8 mouse cellular contexts compared by ENCODE assay signal in genomic region chr7:135713326-135713725, GRCm38 (mm10). TPM values are rescaled to one million over a fixed set of nuclear protein-coding genes. Genes with fewer than 3 reads are reported as not detected.
A peak's percentile ranks its signal among the peaks of the same experiment; 100 is the strongest.
DNase-seq lines count a peak whose midpoint lies in the region; ATAC-seq lines count a peak whose summit lies in the region.

No protein-coding gene starts in this region.

- no peaks in the 10 kb centered on the region for H3K27me3 ChIP-seq in heart, embryonic 10.5 days (ENCODE audit: insufficient read depth, poor library complexity, severe bottlenecking)
- no peaks in the 10 kb centered on the region for H3K27me3 ChIP-seq in neural tube, embryonic 12.5 days (replicated peaks)
- 0 out of 2 replicates have a peak, but pooled peaks cover 6% of the 10 kb centered on the region for H3K27me3 ChIP-seq in neural tube, embryonic 15.5 days (replicated peaks)
- no peaks in the 10 kb centered on the region for H3K27me3 ChIP-seq in limb, embryonic 11.5 days (ENCODE audit: control insufficient read depth, insufficient read depth, low read length)
- no peaks in the 10 kb centered on the region for H3K27me3 ChIP-seq in stomach, embryonic 16.5 days (ENCODE audit: control insufficient read depth, insufficient read depth, low read length)

- H3K4me1 ChIP-seq in heart, embryonic 10.5 days: peaks cover 20% of the 10 kb centered on the region
- peaks cover 22% of the 10 kb centered on the region for H3K4me1 ChIP-seq in neural tube, embryonic 12.5 days
- peaks cover 13% of the 10 kb centered on the region for H3K4me1 ChIP-seq in neural tube, embryonic 15.5 days
- H3K4me1 ChIP-seq in limb, embryonic 11.5 days (ENCODE audit: control insufficient read depth, insufficient read depth, low read length): 0 out of 2 replicates have a peak, but pooled peaks cover 5% of the 10 kb centered on the region
- peaks cover 11% of the 10 kb centered on the region; the same call in 1 of the 2 replicates for H3K4me1 ChIP-seq in stomach, embryonic 16.5 days (ENCODE audit: control insufficient read depth, insufficient read depth, low read length)

- no peak for ATAC-seq in neural tube, embryonic 12.5 days (ENCODE audit: low FRiP score, low read depth)
- no peak for ATAC-seq in neural tube, embryonic 15.5 days (ENCODE audit: low FRiP score)
- ATAC-seq in limb, embryonic 11.5 days (ENCODE audit: insufficient number of reproducible peaks, low FRiP score, low TSS enrichment, low read depth): no peak
- no peak for ATAC-seq in stomach, embryonic 16.5 days (ENCODE audit: insufficient read depth, low FRiP score)

- H3K27ac ChIP-seq in heart, embryonic 10.5 days: no peak overlapping the region
- no peak overlapping the region for H3K27ac ChIP-seq in neural tube, embryonic 12.5 days
- H3K27ac ChIP-seq in neural tube, embryonic 15.5 days (replicated peaks): no peak overlapping the region
- no peak overlapping the region for H3K27ac ChIP-seq in limb, embryonic 11.5 days (replicated peaks; ENCODE audit: low read depth, low read length)
- no peak overlapping the region for H3K27ac ChIP-seq in stomach, embryonic 16.5 days (ENCODE audit: low read length)

- no peaks in the 10 kb centered on the region for H3K9me3 ChIP-seq in heart, embryonic 10.5 days
- H3K9me3 ChIP-seq in neural tube, embryonic 12.5 days: no peaks in the 10 kb centered on the region
- H3K9me3 ChIP-seq in neural tube, embryonic 15.5 days (replicated peaks): no peaks in the 10 kb centered on the region
- H3K9me3 ChIP-seq in limb, embryonic 11.5 days (ENCODE audit: control insufficient read depth, low read length): no peaks in the 10 kb centered on the region
- no peaks in the 10 kb centered on the region for H3K9me3 ChIP-seq in stomach, embryonic 16.5 days (replicated peaks; ENCODE audit: control insufficient read depth, low read length)

- no peak for DNase-seq in heart, embryonic 10.5 days (ENCODE audit: low spot score)
- DNase-seq in heart, adult 9 months (ENCODE audit: low spot score in 2 of 2): no peak
- DNase-seq in limb, embryonic 11.5 days (ENCODE audit: low spot score): no peak
- DNase-seq in thymus, postnatal 14 days: no peak
- no peak for DNase-seq in right cerebral cortex, postnatal 14 days

- H3K4me2 ChIP-seq in neural tube, embryonic 12.5 days (replicated peaks): peak overlapping the region; percentile 91
- no peak overlapping the region for H3K4me2 ChIP-seq in neural tube, embryonic 15.5 days
- H3K4me2 ChIP-seq in limb, embryonic 11.5 days (ENCODE audit: low read depth, severe bottlenecking): peak overlapping the region; percentile 27; the same call in 1 of the 2 replicates
- H3K4me2 ChIP-seq in stomach, embryonic 16.5 days (ENCODE audit: low read depth, low read length): peak overlapping the region; percentile 72

- 82% methylated on average over 8 of the region's 8 CpGs for WGBS in heart, embryonic 10.5 days
- WGBS in neural tube, embryonic 12.5 days: 71% methylated on average over 8 of the region's 8 CpGs
- WGBS in neural tube, embryonic 15.5 days: 75% methylated on average over 8 of the region's 8 CpGs
- 86% methylated on average over 8 of the region's 8 CpGs for WGBS in limb, embryonic 11.5 days
- 77% methylated on average over 8 of the region's 8 CpGs for WGBS in stomach, embryonic 16.5 days

- no peak overlapping the region for H3K9ac ChIP-seq in neural tube, embryonic 12.5 days
- no peak overlapping the region for H3K9ac ChIP-seq in neural tube, embryonic 15.5 days (replicated peaks)
- no peak overlapping the region for H3K9ac ChIP-seq in limb, embryonic 11.5 days (ENCODE audit: low read length)
- peak overlapping the region; percentile 31; the same call in 1 of the 2 replicates for H3K9ac ChIP-seq in stomach, embryonic 16.5 days (ENCODE audit: low read length)

- peaks cover 28% of the 10 kb centered on the region for H3K36me3 ChIP-seq in heart, embryonic 10.5 days
- peaks cover 11% of the 10 kb centered on the region; the same call in 1 of the 2 replicates for H3K36me3 ChIP-seq in neural tube, embryonic 12.5 days
- no peaks in the 10 kb centered on the region for H3K36me3 ChIP-seq in neural tube, embryonic 15.5 days
- H3K36me3 ChIP-seq in limb, embryonic 11.5 days (ENCODE audit: control insufficient read depth, insufficient read depth, low read length): peaks cover 10% of the 10 kb centered on the region; the same call in 1 of the 2 replicates
- H3K36me3 ChIP-seq in stomach, embryonic 16.5 days (ENCODE audit: control insufficient read depth, insufficient read depth, low read length): no peaks in the 10 kb centered on the region

- peak overlapping the region; percentile 97 for H3K4me3 ChIP-seq in heart, embryonic 10.5 days
- H3K4me3 ChIP-seq in neural tube, embryonic 12.5 days: no peak overlapping the region
- H3K4me3 ChIP-seq in neural tube, embryonic 15.5 days (replicated peaks): no peak overlapping the region
- no peak overlapping the region for H3K4me3 ChIP-seq in limb, embryonic 11.5 days (ENCODE audit: low read depth, low read length)
- peak overlapping the region; percentile 31 for H3K4me3 ChIP-seq in stomach, embryonic 16.5 days (replicated peaks; ENCODE audit: low read length)

RNA-seq across cellular contexts. Expression of gene Mki67, which starts 2.8 kb away (rescaled TPM):
- polyA plus RNA-seq in heart, embryonic 10.5 days (2016; fragmentation: Nextera tagmentation; extraction: Ambion mirVana): 36.1 and 41.1 TPM in 2 replicates
- polyA plus RNA-seq in neural tube, embryonic 12.5 days (2016; fragmentation: Nextera tagmentation; extraction: Ambion mirVana): 28.8 and 31.4 TPM in 2 replicates
- polyA plus RNA-seq in neural tube, embryonic 15.5 days (2015; fragmentation: Nextera tagmentation; extraction: Ambion mirVana): 3.9 and 11.6 TPM in 2 replicates
- polyA plus RNA-seq in limb, embryonic 11.5 days (2014; fragmentation: Nextera tagmentation; extraction: Ambion mirVana): 57.4 and 63.6 TPM in 2 replicates
- polyA plus RNA-seq in stomach, embryonic 16.5 days (2015; fragmentation: Nextera tagmentation; extraction: Ambion mirVana): 27.7 and 34.4 TPM in 2 replicates

Comparison
In these comparisons a context has a peak if more than half of its experiments do, and no peak if none do; other contexts are left out.
1. H3K4me3 ChIP-seq: peak in heart, embryonic 10.5 days (single experiment) and stomach, embryonic 16.5 days (single experiment); none in neural tube, embryonic 12.5 days (single experiment), neural tube, embryonic 15.5 days (single experiment) and limb, embryonic 11.5 days (single experiment).